Mouse (Mus musculus): Measurements from ENCODE around the gene Trim72.

The Trim72 gene

DNA sequence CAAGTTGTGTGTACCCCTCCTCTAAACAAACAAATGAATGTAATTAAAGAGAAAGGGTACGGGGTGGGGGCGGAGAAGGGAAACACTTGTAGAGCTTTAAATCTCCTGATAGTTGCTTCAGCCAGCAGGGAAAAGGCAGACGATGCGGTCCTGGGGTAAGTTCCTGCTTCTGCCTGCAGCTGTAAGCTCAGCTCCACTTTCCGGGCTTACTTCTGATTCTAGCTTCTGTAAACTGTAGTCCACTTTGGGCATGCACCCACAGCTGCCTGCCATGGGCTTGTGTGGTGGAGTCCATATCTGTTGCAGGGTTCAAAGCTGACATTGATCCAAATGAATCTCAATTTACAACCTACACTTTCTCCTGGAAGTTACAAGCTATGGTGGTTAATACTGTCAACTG lies 49.3 kb downstream of the Trim72 start:
- no peak for DNase-seq (ENCODE audit: low read depth, low spot score)

DNA sequence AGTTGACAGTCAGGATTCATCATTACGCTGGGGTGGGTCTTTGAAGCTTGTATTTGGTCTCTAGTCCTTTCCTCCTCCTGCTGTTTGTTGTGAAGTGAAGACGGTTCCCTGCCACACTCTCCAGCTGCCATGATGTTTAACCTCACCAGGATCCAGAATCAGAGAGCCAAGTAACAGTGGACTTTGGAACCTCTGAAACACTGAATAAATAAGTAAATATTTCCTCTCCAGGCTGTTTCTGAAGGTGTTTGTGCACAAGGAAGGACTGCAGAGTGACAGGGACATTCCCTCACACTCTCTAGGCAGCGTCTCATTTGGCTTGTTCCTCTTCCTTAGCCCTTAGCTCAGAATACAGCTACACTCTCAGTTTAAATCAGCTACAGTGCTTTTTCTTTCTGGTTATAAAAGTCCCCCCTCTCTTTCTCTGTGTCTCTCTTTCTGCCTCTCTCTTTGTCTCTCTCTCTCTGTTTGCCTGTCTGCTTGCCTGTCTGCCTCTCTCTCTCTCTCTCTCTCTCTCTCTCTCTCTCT lies 53.2 kb downstream of the Trim72 start:
- DNase-seq (ENCODE audit: low read depth, low spot score): no peak

DNA sequence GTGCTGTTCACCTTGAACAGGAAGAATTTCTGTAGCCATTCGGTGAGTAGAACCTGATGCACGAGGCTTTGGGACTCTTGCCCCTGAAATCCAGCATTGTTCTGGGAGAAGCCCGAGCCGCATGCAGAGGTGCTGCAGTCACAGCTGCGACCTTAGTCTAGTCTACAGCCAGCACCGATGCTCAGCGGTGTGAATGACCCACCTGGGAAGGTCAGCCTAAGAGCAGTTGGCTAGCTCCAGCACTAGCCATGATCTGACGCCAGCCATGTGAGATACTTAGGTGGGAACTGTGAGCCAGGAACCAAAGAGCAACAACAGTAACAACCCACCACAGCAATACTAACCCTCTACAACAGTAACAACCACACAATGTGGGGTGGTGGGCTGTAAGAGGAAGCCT lies 54.1 kb downstream of the Trim72 start:
- no peak for DNase-seq (ENCODE audit: low read depth, low spot score)

- DNase-seq (ENCODE audit: low read depth, low spot score): no peak
These were observed 54.8 kb downstream of the Trim72 start for GRCm38 (mm10) chr7:128058576-128058975.

DNA sequence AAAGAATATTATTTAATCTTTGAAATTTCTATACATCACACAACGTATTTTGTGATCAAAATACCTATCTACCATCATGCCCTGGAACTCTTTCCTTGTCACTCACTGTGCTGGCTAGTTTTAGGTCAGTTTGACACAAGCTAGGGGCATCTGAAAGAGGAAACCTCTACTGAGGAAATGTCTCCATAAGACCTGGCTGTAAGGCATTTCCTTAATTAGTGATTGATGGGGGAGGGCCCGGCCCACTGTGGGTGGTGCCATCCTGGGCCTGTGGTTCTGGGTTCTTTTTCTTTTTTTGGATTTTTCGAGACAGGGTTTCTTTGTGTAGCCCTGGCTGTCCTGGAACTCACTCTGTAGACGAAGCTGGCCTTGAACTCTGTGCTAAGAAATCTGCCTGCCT lies 55.3 kb downstream of the Trim72 start:
- DNase-seq (ENCODE audit: low read depth, low spot score): no peak

Data from telencephalon, adult 2 months (tissue).